Mouse (Mus musculus): ENCODE results near the gene Usp8. TPM values are rescaled to one million over a fixed set of nuclear protein-coding genes. Genes with fewer than 3 reads are reported as not detected.
A peak's percentile ranks its signal among the peaks of the same experiment; 100 is the strongest.

The Usp8 gene
- polyA plus RNA-seq, 1 experiment: 18.6 TPM

DNA sequence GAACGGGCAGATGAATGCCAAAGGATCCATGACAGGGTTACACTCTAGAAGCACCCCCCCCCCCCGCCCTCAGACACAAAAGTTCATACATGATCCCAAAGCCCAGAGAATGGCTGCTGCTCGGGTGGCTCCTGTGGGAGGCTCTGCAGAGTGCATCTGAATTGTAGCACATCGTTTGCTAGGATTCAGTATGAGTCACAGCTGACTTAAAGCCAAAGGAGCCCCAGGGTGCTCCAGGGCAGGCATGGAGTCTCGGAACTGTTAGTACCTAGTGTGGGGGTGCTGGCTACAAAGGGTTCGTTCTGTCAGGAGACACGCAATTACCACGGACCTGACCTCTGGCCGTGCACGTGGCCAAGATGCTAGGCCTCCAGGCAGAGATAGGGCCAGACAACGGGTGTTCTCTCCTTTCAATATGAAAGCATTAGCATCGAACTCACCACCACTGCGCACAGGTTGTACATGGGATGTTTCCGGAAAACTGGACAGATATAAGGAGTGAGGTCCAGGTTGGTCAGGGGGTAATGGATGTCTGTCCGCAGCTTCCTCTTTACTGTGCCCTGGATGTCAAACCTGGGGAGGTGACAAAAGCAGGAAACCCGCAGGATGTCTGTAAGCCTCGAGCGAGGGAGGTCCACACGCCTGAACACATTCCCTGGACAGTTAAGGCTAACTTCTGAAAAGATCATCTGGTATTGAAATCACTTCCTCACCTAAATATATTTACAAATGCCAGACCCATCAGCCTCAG is 62.5 kb downstream of the Usp8 start:
- Histone ChIP-seq H3K79me2 (ENCODE audit: control insufficient read depth, insufficient read depth) (no peaks in the 10 kb centered on the region), H3K4me3 (no peak overlapping the region), H3K4me2 (ENCODE audit: low read depth) (peak overlapping the region; percentile 32), H3K36me3 (ENCODE audit: control insufficient read depth, insufficient read depth) (no peaks in the 10 kb centered on the region), H3K27me3 (ENCODE audit: control insufficient read depth, insufficient read depth, insufficient read length) (no peaks in the 10 kb centered on the region), H3ac (ENCODE audit: control insufficient read depth, insufficient read length) (no peak overlapping the region)
- TF ChIP-seq USF1 (IDR thresholded peaks at IDR 0.05; ENCODE audit: low read depth) (no peak), TCF3 (IDR thresholded peaks at IDR 0.05; ENCODE audit: insufficient read length, low read depth) (no peak), POLR2AphosphoS2 (IDR thresholded peaks at IDR 0.05; ENCODE audit: insufficient read length, low read depth) (no peak), SRF (IDR thresholded peaks at IDR 0.05; ENCODE audit: control insufficient read depth, insufficient read length, low read depth) (no peak)

DNA sequence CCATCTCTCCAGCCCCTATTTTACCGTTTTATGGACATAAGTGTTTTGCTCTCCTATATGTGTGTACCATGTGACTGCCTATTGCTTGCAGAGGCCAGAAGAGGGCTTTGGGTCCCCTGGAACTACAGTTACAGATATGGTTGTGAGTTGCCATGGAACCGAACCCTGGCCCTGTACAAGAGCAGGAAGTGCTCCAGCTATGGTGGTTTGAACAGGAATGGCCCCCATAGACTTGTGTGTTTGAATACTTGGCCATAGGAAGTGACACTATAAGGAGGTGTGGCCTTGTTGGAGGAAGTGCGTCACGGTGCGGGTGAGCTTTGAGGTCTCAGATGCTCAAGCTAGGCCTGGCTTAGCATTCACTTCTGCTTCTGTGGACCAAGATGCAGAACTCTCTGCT is 65.1 kb downstream of the Usp8 start:
- Histone ChIP-seq H3K79me2 (ENCODE audit: control insufficient read depth, insufficient read depth) (no peaks in the 10 kb centered on the region), H3K4me2 (ENCODE audit: low read depth) (no peak overlapping the region), H3K36me3 (ENCODE audit: control insufficient read depth, insufficient read depth) (no peaks in the 10 kb centered on the region), H3ac (ENCODE audit: control insufficient read depth, insufficient read length) (no peak overlapping the region), H3K4me3 (no peak overlapping the region), H3K27me3 (ENCODE audit: control insufficient read depth, insufficient read depth, insufficient read length) (no peaks in the 10 kb centered on the region)
- TF ChIP-seq MYOD1 (IDR thresholded peaks at IDR 0.05; ENCODE audit: control insufficient read depth in 1 of 3, insufficient read length in 2 of 3, low read depth in 2 of 3) (no peak), POLR2A (IDR thresholded peaks at IDR 0.05; ENCODE audit: insufficient read length, low read depth) (no peak), TCF12 (IDR thresholded peaks at IDR 0.05; ENCODE audit: insufficient read depth, poor library complexity, severe bottlenecking) (no peak), E2F4 (IDR thresholded peaks at IDR 0.05; ENCODE audit: insufficient read depth) (no peak), MAX (IDR thresholded peaks at IDR 0.05; ENCODE audit: low read depth) (no peak), REST (IDR thresholded peaks at IDR 0.05; ENCODE audit: insufficient read depth, insufficient read length) (no peak), POLR2AphosphoS2 (IDR thresholded peaks at IDR 0.05; ENCODE audit: insufficient read length, low read depth) (no peak), MYOG (IDR thresholded peaks at IDR 0.05; ENCODE audit: control insufficient read depth in 1 of 3, insufficient read depth in 1 of 3, insufficient read length in 2 of 3, low read depth in 2 of 3) (no peak)

DNA sequence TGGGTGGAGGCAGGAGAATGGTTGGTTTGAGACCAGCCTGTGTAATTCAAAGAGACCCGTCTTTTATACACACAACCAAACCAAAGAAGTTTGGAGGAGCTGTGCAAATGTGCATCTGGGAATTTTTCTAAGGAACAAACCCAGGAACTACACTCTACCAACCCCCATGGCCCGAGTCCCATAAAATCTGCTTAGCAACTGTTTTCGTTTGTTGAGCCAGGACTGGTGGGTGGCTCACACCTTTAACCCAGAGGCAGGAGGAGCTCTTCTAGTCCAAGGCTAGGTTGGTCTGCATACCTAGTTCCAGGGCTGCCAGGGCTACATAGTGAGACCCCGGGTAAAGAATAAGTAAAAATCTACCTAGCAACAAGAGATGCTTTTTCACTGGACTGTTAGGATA is 68.8 kb downstream of the Usp8 start:
- H3K4me2 ChIP-seq (ENCODE audit: low read depth): no peak overlapping the region
- no peak overlapping the region for H3K4me3 ChIP-seq
- no peaks in the 10 kb centered on the region for H3K36me3 ChIP-seq (ENCODE audit: control insufficient read depth, insufficient read depth)
- TF ChIP-seq REST (IDR thresholded peaks at IDR 0.05; ENCODE audit: insufficient read depth, insufficient read length) (no peak), TCF3 (IDR thresholded peaks at IDR 0.05; ENCODE audit: insufficient read length, low read depth) (no peak), MAX (IDR thresholded peaks at IDR 0.05; ENCODE audit: low read depth) (no peak), POLR2A (IDR thresholded peaks at IDR 0.05; ENCODE audit: insufficient read length, low read depth) (no peak), TCF12 (IDR thresholded peaks at IDR 0.05; ENCODE audit: insufficient read depth, poor library complexity, severe bottlenecking) (no peak), MYOG (IDR thresholded peaks at IDR 0.05; ENCODE audit: control insufficient read depth in 1 of 3, insufficient read depth in 1 of 3, insufficient read length in 2 of 3, low read depth in 2 of 3) (no peak), CEBPB (IDR thresholded peaks at IDR 0.05; ENCODE audit: insufficient read depth, poor library complexity, severe bottlenecking) (no peak), MYOD1 (IDR thresholded peaks at IDR 0.05; ENCODE audit: control insufficient read depth in 1 of 3, insufficient read length in 2 of 3, low read depth in 2 of 3) (no peak), POLR2AphosphoS2 (IDR thresholded peaks at IDR 0.05; ENCODE audit: insufficient read length, low read depth) (no peak), USF1 (IDR thresholded peaks at IDR 0.05; ENCODE audit: low read depth) (no peak), E2F4 (IDR thresholded peaks at IDR 0.05; ENCODE audit: insufficient read depth) (no peak), SRF (IDR thresholded peaks at IDR 0.05; ENCODE audit: control insufficient read depth, insufficient read length, low read depth) (no peak)
- H3ac ChIP-seq (ENCODE audit: control insufficient read depth, insufficient read length): no peak overlapping the region
- no peaks in the 10 kb centered on the region for H3K79me2 ChIP-seq (ENCODE audit: control insufficient read depth, insufficient read depth)
- H3K27me3 ChIP-seq (ENCODE audit: control insufficient read depth, insufficient read depth, insufficient read length): no peaks in the 10 kb centered on the region

DNA sequence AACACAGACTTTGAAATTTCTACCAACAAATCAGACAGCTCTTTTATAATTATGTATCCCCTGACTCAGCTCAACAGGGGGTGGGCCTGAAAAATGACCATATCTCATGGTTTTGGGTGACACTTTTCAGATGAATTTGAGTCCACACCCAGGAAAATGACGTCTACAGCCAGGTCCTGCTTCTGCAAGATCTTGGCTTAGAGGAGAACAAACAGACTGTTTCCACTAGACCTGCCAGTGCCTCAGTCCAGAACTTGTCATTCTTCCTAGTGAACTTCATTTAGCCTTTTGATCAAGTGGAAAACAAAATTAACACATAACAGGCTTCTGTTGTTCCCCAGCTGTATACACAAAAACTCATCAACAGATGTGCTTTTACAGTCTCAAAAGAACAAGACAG is 69.3 kb downstream of the Usp8 start:
- Histone ChIP-seq H3K36me3 (ENCODE audit: control insufficient read depth, insufficient read depth) (no peaks in the 10 kb centered on the region), H3K79me2 (ENCODE audit: control insufficient read depth, insufficient read depth) (no peaks in the 10 kb centered on the region), H3K4me3 (no peak overlapping the region), H3K4me2 (ENCODE audit: low read depth) (no peak overlapping the region), H3K27me3 (ENCODE audit: control insufficient read depth, insufficient read depth, insufficient read length) (no peaks in the 10 kb centered on the region), H3ac (ENCODE audit: control insufficient read depth, insufficient read length) (no peak overlapping the region)
- TF ChIP-seq MAX (IDR thresholded peaks at IDR 0.05; ENCODE audit: low read depth): no peak
- no peak for TF ChIP-seq TCF12 (IDR thresholded peaks at IDR 0.05; ENCODE audit: insufficient read depth, poor library complexity, severe bottlenecking)
- no peak for TF ChIP-seq MYOG (IDR thresholded peaks at IDR 0.05; ENCODE audit: control insufficient read depth in 1 of 3, insufficient read depth in 1 of 3, insufficient read length in 2 of 3, low read depth in 2 of 3)
- TF ChIP-seq MYOD1 (IDR thresholded peaks at IDR 0.05; ENCODE audit: control insufficient read depth in 1 of 3, insufficient read length in 2 of 3, low read depth in 2 of 3): no peak
- no peak for TF ChIP-seq POLR2A (IDR thresholded peaks at IDR 0.05; ENCODE audit: insufficient read length, low read depth)
- no peak for TF ChIP-seq E2F4 (IDR thresholded peaks at IDR 0.05; ENCODE audit: insufficient read depth)
- no peak for TF ChIP-seq CEBPB (IDR thresholded peaks at IDR 0.05; ENCODE audit: insufficient read depth, poor library complexity, severe bottlenecking)
- no peak for TF ChIP-seq TCF3 (IDR thresholded peaks at IDR 0.05; ENCODE audit: insufficient read length, low read depth)
- no peak for TF ChIP-seq REST (IDR thresholded peaks at IDR 0.05; ENCODE audit: insufficient read depth, insufficient read length)
- TF ChIP-seq SRF (IDR thresholded peaks at IDR 0.05; ENCODE audit: control insufficient read depth, insufficient read length, low read depth): no peak
- TF ChIP-seq POLR2AphosphoS2 (IDR thresholded peaks at IDR 0.05; ENCODE audit: insufficient read length, low read depth): no peak
- no peak for TF ChIP-seq USF1 (IDR thresholded peaks at IDR 0.05; ENCODE audit: low read depth)

DNA sequence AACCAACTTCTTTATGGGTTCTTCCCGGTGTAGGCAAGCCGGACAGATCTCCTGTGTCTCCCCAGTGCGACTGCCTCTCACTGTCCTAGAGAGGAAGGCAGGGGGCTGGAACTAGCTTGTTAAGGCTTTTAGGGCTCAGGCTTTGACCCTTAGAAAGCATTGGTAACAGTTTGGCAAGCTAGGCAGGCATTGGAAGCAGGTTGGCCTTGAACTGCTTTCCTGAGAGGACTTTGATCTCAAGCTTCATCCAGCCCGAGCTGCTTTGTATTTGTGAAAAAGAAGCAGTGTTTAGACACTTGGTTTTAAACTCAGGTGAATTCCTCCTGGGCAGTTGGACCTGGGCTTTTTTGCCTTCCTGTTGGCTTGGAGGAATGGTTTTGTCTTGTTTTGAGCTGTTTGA is 71.7 kb downstream of the Usp8 start:
- TF ChIP-seq POLR2A (IDR thresholded peaks at IDR 0.05; ENCODE audit: insufficient read length, low read depth) (no peak), MAX (IDR thresholded peaks at IDR 0.05; ENCODE audit: low read depth) (no peak), TCF3 (IDR thresholded peaks at IDR 0.05; ENCODE audit: insufficient read length, low read depth) (no peak), USF1 (IDR thresholded peaks at IDR 0.05; ENCODE audit: low read depth) (no peak), TCF12 (IDR thresholded peaks at IDR 0.05; ENCODE audit: insufficient read depth, poor library complexity, severe bottlenecking) (no peak), CEBPB (IDR thresholded peaks at IDR 0.05; ENCODE audit: insufficient read depth, poor library complexity, severe bottlenecking) (no peak)
- Histone ChIP-seq H3ac (ENCODE audit: control insufficient read depth, insufficient read length) (no peak overlapping the region), H3K4me3 (no peak overlapping the region), H3K27me3 (ENCODE audit: control insufficient read depth, insufficient read depth, insufficient read length) (no peaks in the 10 kb centered on the region), H3K36me3 (ENCODE audit: control insufficient read depth, insufficient read depth) (no peaks in the 10 kb centered on the region), H3K4me2 (ENCODE audit: low read depth) (no peak overlapping the region), H3K79me2 (ENCODE audit: control insufficient read depth, insufficient read depth) (no peaks in the 10 kb centered on the region)
